Mouse (Mus musculus): ENCODE results near the gene Espn.

The Espn gene

DNA sequence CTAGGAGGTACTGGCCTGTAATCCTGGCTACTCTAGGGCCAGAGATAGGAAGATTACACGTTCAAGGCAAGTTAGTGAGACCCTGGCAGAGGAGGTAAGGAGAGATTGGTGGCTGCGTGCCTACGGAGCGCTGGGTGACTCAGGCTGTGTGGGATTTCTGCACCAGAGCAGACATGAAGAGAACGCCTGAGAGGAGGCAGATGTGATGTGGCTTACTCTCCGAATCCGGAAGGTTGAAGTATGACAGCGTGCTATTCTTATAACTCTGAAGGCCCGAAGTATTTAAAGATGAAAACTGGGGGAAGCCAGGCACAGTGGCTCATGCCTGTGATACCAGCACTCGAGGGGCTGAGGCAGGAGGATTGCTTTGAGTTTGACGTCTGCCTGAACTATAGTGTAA is 51.6 kb downstream of the Espn start:
- DNase-seq (ENCODE audit: extremely low read depth, low read depth): no peak

DNA sequence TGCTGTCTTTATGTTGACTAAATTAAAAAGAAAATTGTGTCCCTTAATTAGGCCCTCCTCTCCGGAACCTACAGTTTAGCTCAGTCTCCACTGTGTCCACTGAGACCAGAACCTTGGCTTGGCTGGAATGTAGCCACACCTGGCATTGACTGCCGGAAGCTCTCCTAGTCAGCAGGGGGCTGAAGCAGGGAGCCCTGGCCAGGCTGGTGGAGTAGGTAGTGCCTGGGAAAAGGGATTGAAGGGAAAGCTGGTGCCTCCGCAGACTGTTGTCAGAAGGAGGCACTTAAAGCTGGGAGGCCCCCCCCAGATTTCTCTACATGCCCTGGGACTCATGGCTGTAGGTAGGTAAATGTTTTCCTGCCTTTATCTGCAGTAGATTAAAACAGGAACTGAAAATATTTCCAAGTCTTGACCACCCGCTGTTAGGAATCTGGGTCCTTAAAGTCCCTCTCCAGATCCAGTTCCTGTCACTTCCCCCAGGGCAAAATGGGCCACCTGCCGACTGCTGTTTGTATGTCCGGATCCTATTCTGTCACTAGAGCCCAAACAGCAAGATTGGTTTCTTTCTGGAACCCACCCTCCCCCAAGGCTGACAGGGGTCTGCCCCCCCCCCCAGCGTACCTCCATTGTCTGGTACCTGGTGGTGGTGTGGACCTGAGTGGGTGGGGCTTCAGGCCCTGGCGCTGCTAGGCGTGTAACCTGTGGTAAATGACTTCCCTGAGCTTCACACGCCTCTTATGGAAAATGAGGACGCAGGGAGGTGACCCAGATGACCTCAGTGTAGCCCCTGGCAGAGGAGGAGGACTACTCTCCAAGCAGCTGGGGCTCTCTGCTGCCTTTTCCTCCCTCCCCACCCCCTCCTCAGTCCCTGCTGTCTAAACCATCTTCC is 54.0 kb downstream of the Espn start:
- DNase-seq (ENCODE audit: extremely low read depth, low read depth): no peak

DNA sequence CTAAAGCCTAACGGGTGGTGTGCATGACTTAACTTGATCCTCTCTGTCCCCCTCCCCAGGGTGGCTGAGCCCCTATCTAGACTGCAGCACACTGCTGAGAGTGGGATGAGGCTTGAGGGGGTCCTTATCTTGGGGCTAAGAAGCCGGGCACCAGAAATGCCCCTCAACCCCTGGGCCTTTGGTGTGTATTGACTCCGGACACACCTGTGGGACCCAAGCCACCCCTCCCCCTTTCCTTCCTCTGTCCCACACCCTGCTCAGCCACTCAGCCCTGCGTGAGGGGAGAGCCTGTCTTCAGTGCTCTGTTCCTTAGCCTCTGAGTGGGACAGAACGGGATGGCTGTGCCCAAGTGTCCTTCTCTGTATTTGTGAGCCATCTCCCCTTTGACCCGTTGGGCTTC is 55.2 kb downstream of the Espn start:
- DNase-seq (ENCODE audit: extremely low read depth, low read depth): no peak

DNA sequence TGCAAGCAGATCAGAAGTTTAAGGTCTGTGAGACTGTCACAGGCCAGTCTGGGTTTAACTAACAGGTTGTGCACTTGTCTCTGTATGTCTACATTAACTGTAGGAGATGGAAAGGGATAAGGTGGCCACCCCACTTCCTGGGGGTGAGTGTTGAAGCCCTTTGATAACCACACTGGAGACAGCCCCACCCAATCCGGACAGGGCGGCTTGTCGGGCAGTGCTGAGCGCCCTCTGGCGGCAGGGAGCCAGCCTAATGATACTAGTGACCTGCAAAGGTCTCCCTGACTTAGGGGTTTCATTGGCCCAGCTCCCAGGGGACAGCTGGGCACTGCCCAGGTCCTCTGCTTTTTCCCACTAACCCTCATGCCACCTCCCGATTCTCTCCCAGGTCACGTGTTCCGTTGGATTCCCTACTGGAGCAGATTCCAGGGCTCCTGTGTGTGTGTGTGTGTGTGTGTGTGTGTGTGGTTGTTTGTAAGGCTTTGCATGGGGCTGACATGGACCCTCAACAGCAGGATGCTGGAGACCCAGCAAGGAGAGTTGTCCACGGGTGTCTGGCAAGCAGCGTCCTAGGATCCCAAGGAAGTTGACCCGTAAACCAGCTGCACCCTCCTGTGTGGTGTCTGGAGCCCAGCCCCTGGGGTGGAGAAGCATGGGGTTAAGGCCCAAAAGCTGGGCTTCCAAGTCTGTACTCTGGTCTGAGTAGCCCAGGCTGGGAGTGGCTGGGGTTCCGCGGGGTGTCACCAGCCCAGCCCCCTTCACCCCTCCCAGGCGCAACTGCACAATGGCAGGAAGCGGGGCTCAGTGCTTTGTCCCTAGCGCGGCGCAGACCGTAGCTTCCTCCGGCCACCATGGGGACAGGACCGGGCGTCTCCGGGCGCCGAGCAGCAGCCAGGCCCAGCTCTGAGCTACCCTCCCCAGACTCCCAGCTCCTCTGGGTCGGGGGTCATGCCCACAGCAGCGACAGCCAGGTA is 55.9 kb downstream of the Espn start:
- peak; percentile 74 for DNase-seq (ENCODE audit: extremely low read depth, low read depth)

DNA sequence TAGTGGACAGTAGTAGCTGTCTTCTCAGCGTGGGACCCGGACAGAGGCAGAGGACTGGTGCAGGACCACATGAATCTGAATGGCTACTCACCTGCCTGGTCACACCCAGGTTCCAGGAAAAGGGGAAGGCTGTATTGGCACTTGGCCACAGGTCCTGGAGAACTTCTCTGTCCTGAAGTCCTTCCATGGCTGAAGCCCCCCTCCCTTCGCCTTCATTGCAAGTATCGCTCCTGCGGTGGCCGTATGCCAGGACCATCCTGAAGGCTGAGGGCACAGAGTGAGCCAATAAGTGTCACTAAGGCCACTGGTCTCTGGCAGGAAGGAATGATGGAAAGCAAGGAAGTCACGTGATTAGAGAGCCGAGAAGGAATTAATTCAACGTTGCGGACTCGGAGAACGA is 57.9 kb downstream of the Espn start:
- DNase-seq (ENCODE audit: extremely low read depth, low read depth): no peak

DNA sequence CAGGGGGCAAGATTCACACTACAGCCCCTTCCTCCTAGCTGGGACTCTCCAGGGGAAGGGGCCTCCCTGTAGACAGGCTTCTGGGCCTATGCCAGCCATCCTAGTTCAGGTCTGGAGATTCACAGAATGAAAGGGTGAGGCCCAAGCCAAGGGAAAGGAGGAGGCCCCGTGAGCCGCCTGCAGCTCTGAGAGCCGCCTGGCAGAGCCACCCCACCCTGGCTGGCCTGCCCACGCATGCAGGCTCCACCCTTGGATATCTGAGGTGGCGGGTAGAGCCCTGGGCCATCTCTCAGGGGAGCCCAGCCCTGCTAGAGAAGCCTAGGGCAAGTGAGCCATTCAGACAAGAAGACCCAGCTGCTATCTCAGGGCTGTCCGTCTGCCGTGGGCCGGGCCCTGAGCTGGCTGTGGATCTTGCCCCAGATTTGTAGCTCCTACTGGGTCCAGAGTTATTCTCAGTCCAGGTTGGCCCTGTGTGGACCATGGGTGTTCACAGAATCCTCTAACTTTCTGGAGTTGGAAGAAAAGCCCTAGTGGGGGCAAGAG is 59.3 kb downstream of the Espn start:
- DNase-seq (ENCODE audit: extremely low read depth, low read depth): no peak

DNA sequence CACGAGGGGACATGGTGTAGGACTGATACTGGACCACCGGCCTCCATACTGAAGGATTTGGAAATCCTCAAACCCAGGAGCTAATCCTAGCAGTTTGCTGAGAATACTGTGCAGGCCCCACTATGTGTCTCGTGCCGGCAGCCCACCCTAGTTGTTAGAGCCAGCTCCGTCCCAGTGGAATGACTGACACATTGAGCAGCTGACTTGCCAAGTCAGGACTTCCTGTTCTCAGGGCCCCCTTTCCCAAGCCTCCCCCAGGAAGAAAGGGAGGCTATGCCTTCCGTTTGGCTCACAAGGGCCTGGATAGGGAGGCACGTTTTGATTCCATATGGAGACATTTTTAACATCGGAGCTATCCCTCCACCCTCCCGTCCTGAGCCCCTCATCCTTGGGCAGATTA is 62.0 kb downstream of the Espn start:
- no peak for DNase-seq (ENCODE audit: extremely low read depth, low read depth)

DNA sequence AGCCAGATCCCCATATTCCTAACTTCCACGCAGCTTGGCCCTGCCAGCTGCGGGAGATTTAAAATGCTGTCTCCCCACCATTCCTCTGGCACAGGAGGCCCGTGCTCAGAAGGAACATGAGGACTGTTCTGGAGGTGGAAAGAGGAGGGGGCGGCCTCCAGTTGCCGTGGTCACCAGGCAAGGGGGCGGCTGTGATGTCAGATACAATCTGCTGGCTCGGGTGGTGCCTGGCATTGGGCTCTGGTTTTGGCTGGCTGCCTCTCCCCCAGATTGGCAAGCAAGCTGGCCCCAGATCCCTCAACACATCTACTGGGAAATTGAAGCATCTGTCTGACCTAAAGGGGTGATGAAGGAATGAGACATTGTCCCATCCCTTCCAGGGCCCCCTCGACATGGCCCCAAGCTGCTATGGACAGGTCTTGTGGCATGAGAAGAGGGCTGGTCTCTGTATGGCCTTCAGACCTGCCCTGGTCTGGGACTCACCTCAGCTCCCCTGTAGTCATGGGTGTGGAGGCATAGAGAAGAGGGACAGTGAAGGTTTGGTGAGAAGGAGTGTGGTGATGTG is 63.5 kb downstream of the Espn start:
- DNase-seq (ENCODE audit: extremely low read depth, low read depth): no peak

DNA sequence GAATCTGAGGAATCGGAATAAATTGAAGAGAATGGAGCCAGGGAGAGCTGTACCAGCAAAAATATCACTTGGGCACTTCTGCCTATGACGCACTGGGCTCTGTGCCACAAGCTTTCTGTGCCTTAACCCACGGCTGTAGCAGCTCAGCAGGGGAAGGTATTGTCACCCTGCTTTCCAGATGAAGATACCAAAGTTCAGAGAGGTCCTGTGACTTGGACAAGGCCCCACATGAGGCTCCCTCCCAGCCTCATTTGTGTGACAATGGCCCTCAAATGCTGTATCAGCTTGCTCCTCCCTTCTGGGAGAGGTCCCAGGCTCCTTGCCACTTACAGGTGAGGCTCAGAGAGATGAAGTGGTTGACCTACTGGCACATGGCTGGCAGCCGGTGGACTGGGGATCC is 64.0 kb downstream of the Espn start:
- DNase-seq (ENCODE audit: extremely low read depth, low read depth): no peak

DNA sequence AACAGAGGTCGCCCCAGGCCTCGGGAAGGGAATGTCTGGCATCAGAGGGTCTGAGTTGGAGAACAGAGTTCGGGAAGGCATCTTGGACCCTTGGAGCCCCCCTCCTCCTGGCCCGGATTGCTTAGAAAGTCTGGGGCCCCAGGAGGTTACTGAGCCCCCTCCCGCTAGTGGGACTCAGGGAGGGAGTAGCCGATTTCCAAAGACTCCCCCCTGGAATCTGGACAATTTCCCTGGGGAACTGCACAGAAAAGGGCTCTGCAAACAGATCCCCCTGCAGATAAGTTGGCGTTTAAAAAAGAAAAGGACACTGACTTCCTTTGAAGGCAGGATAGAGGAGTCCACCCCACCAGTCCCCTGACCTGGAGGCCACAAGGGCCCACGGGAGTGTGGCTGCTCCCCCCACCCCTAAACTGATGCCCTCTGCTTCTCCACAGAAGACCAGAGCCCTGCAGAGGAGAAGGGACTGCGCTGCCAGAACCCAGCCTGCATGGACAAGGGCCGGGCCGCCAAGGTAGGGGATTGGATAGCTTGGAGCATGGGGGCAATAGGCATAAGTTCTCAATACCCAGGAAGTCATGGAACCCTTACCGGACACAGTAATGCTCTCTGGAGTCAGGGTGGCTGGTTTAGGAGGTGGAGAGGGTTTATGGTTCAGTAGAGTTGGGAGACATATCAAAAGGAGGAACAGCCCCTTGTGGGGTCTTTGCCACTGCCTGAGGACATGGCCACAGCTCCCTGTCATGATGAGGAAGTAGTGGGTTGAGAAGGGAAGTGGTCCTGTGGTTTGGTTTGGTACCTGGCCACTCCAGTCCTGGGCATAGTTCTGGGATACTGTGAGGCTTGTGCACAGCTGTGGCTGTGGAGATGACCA is 64.7 kb downstream of the Espn start:
- peak; percentile 62 for DNase-seq (ENCODE audit: extremely low read depth, low read depth)

DNA sequence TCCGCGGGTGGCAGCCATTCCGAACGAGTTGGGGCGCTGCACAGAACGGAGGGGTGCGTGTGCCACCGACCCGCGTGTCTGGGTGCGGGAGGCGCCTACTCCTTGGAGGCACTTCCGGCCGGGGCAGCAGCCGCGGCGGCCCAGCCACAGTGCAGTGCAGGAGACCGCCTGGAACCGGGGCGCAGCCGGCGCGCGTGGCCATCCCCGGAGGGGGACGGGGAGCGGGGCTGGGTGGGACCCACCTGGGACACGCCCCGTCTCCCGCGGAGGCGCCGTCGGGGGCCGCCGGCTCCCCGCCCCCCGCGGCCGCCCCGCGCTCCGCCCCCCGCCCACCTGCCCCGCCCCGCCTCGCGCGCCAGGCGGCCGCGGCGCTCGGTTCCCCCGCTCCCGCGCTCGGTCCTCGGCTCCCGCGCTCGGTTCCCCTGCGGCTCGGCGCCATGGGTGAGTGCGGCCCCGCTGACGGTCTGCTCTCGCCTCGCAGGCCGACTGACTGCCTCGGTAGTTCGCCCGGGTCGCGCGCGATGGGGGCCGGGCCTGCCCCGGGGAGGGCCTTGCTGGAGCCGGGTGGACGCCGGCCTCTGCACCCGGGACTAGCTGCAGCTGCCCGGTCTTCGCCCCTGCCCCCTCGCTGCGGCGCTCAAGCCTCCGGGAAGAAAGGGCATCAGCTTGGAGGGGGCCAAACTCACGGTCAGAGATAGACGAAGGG is 65.5 kb downstream of the Espn start:
- no peak for DNase-seq (ENCODE audit: extremely low read depth, low read depth)

DNA sequence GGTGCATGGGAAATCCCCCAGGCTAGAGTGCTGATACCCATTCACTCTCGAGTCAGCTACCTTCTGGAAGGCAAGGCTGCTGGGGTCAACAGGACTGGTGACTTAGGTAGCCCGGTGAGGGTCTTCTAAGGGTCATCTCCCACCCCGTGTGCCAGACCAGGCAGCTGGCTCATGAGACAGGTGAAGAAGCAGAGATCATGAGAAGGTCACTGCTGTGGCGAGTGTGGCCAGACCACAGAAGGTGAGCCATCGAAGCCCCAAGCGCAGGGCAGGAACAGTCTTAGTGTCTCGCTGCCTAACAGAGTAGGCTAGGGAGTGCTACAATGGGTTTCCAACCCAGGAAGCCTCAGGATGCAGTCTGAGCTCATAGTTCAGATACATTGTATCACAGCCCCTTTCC is 67.6 kb downstream of the Espn start:
- DNase-seq (ENCODE audit: extremely low read depth, low read depth): no peak

DNA sequence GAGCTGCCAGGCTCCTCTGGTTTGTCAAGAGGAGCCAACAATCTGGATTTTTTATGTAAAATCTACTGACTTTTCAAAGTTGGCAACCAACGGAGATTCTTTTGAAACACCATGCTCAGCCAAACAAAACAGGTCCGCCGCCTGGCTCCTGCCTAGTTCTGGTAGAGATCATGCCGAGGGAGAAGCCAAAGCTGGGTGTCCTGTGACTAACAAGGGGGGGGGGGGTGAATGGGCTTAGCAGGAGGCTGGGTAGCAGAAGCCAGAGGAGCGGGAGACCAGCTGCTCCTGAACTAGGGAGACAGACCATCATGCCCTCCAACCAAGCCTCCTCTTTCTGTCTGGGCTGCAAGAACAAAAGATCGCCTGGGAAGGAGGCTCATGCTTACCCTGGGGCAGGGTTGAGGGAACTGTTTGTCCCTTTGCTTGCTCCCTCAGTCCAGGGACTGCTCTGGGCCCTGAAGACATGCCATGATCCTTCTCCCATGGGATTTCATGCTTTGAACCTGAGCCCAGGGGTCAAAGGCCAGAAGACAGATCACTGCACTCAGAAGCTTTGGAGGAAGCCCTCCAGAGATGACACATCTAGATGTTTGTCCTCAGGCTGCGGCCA is 68.5 kb downstream of the Espn start:
- no peak for DNase-seq (ENCODE audit: extremely low read depth, low read depth)

DNA sequence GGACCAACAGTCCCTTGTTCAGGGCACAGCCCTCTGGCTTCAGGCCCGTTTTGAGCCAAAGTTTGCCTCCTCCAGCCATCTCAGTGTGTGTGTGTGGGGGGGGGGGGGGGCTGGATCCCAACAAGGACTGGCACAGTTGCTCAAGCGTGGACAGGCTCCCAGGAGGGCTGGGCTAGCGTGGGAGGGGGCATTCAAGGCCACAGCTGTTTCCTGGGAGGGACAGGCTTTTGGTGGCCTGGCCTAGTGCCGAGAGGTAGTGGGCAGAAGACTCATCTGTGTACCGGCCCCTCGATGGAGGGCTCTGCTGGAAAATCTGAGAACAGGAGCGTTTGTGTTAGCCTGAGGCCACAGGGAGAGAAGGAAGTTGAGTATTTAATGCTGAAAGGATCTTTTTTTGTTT is 72.2 kb downstream of the Espn start:
- no peak for DNase-seq (ENCODE audit: extremely low read depth, low read depth)

DNA sequence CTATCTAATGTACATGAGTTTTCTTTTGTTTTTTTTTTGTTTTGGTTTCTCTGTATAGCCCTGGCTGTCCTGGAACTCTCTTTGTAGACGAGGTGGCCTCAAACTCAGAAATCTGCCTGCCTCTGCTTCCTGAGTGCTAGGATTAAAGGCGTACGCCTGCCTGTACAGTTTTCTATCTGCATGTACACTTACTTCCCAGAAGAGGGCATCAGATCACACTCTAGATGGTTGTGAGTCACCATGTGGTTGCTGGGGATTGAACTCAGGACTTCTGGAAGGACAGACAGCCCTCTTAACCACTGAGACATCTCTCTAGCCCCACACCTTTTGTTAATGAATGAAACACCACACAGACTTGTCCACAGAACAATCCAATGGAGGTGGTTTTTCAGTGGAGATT is 72.9 kb downstream of the Espn start:
- no peak for DNase-seq (ENCODE audit: extremely low read depth, low read depth)

DNA sequence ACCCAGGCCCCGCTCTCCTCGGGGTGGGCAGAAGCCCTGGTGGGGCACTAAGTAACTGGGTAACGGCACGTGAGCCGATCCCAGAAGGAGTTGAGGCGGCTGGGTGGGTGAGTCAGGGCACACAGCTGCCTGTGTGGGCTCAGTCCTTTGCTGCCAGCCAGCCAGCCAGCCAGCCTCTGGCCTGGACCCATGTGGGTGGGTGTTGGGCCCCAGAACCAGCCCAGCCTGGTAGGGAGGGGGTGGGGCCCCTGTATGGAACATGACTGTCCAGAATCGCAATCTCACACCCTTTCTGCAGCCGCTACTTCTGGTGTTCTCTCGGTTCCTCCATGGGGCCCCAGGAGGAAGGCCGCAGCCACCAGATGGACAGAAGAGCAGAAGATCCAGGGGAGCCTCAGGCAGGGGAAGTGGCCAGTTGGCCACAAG is 74.1 kb downstream of the Espn start:
- DNase-seq (ENCODE audit: extremely low read depth, low read depth): no peak

DNA sequence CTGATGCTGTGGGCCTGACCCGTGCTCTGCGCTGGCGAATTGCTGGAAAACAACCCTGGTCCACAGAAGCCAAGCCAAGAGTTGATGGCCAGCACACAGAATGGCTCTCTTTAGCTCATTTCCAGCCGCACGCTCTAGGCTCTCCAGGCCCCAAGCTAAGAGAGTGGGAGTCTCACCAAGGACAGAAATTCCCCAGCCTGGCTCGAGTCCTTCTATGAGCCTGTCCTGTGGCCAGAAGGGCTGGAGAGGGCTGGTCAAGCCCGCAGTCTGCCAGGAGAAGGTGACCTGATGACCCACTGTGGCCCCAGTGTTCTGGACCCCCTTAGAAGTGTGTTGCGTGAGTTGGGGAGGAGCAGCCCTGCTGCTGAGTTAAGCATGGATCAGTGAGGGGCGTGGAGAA is 75.0 kb downstream of the Espn start:
- DNase-seq (ENCODE audit: extremely low read depth, low read depth): no peak

DNA sequence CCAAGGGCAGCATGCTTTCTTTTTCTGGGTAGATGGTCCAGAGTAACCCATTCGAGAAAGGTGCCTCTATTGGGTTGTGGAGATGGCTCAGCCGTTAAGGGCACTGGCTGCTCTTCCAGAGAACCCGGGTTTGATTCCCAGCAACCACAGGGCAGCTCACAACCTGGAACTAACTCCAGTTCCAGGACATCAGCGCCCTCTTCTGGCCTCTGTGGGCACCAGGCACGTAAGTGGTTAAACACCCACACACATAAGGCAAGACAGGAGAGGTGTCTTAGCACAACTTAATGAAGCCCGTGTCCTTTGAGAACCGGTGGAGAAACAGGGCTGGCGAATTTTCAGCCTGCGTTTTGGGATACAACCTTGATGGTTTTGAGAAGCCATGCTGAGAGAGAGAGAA is 77.6 kb downstream of the Espn start:
- DNase-seq (ENCODE audit: extremely low read depth, low read depth): no peak

DNA sequence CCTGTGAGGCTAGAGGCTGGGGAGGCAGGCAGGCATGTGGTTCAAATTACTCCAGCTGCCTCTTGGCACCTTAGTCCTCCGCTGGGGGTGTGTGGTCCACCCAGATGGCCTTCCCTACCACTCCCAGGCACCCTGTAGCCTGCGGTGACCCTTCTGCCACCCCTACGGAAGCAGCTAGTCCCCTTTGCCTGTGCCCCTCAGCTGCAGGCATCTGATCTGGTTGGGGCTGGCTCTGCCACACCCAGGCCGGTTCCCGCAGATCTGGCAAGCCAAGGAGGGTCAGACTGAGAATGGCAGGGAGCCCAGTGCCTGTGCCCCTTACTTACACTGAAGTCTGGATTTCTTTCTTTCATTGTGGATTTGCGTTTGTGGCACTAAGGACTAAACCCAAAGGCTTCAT is 78.5 kb downstream of the Espn start:
- DNase-seq (ENCODE audit: extremely low read depth, low read depth): no peak

DNA sequence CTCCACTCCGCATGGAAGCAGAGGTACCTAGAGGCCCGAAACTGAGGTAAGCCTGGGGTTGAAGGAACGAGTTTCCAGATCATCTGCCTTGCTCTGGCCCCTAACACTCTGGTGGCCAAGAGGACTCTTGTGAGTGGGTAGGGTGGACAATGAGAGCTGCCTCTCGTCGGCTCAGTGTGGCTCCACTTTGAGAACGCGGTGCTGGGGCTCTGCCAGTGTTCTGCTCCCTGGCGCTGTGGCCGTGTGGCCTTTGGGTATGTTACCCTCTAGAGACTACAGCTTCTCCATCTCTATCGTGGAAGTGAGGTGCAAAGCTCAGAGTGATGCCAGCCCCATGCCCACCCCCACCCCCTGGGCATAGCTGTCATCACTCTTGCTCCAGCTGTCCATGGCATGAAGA is 79.5 kb downstream of the Espn start:
- DNase-seq (ENCODE audit: extremely low read depth, low read depth): no peak
